Mouse (Mus musculus) bone marrow macrophage, adult 2 months (primary cell): ENCODE data around the gene Zfp661. TPM values are rescaled to one million over a fixed set of nuclear protein-coding genes. Genes with fewer than 3 reads are reported as not detected.
A peak's percentile ranks its signal among the peaks of the same experiment; 100 is the strongest.

Experiments
- H3K27ac ChIP-seq: 2 replicates; pipeline ENCODE4 v1.5.1; 2012; ENCODE audit warnings: low read depth, low read length; ENCODE audit not compliant: insufficient read depth
- H3K4me1 ChIP-seq: 2 replicates; pipeline ENCODE4 v1.6.1; 2012; ENCODE audit warnings: low read length; ENCODE audit not compliant: control insufficient read depth, insufficient read depth
- H3K4me3 ChIP-seq: 2 replicates; pipeline ENCODE4 v1.5.1; 2012; ENCODE audit warnings: mild to moderate bottlenecking, low read length, moderate library complexity; ENCODE audit not compliant: insufficient read depth
- CTCF ChIP-seq: IDR thresholded peaks from 2 replicates; pipeline ENCODE4 v1.5.1; 2012; ENCODE audit warnings: low read depth, mild to moderate bottlenecking, low read length, moderate library complexity
- POLR2A ChIP-seq: IDR thresholded peaks from 2 replicates; pipeline ENCODE4 v1.6.1; 2012; ENCODE audit warnings: mild to moderate bottlenecking, low read depth, low read length, borderline replicate concordance
- polyA plus RNA-seq: library from polyadenylated mRNA; stranded (reverse); fragments of >200 nt; gene quantifications from 2 replicates; pipeline ENCODE4 v1.2.4, GENCODE M21; 2012; ENCODE audit not compliant: missing spikeins, insufficient read depth, insufficient read length

Gene Zfp661
- polyA plus RNA-seq, 1 experiment = 6.0 TPM

DNA sequence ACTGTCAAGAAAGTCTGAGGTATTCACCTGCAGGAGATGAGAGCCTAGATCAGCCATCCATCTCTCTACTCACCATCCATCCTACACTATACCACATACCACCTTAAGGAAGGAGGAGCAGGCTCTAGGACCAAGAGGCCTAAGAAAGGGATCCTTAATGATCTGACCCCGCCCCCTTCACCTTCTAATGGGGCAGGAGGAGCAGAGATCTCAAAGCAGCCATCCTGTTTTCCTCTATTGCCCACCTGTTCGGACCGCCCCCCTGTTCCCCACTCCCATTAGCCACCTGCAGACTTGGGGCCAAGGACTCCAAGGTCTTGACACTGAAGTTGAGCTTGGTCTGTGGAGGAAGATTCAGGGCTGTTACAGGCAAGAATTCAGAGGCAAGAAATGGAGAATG lies 56.5 kb downstream of the Zfp661 start:
- no peak overlapping the region for H3K27ac ChIP-seq
- TF ChIP-seq POLR2A (no peak), CTCF (no peak)
- peaks cover 2% of the 10 kb centered on the region for H3K4me1 ChIP-seq
- no peak overlapping the region for H3K4me3 ChIP-seq

GRCm38 (mm10) chr2:127525004-127525775 lies 61.7 kb downstream of the Zfp661 start:
- Histone ChIP-seq H3K4me1 (peaks cover 28% of the 10 kb centered on the region), H3K27ac (peak overlapping the region; percentile 7; the same call in 1 of the 2 replicates), H3K4me3 (no peak overlapping the region)
- no peak for TF ChIP-seq CTCF
- TF ChIP-seq POLR2A = no peak

Other genes starting within 250 kb of the Zfp661 start
- gene Astl, start 248.5 kb downstream of the Zfp661 start, polyA plus RNA-seq = 0.59 TPM in 1 of 2 replicates, not detected in the other
- 0.13 TPM in 1 of 2 replicates, not detected in the other for gene Adra2b, start 223.9 kb downstream of the Zfp661 start, polyA plus RNA-seq
- not detected in 2 replicates for gene Gpat2, start 161.9 kb downstream of the Zfp661 start, polyA plus RNA-seq
- gene Fahd2a, start 142.5 kb downstream of the Zfp661 start, polyA plus RNA-seq = 11.9 and 16.9 TPM in 2 replicates
- gene Kcnip3, start 65.0 kb downstream of the Zfp661 start, polyA plus RNA-seq = not detected in 2 replicates
- not detected in 2 replicates for gene Prom2, start 45.6 kb downstream of the Zfp661 start, polyA plus RNA-seq
- gene Mrps5, start 128 bp upstream of the Zfp661 start, polyA plus RNA-seq = 50.9 and 51.2 TPM in 2 replicates
- gene Mal, start 69.6 kb upstream of the Zfp661 start, polyA plus RNA-seq = not detected in 2 replicates
- not detected in 2 replicates for gene Mall, start 142.8 kb upstream of the Zfp661 start, polyA plus RNA-seq
- gene Nphp1, start 201.8 kb upstream of the Zfp661 start, polyA plus RNA-seq = 7.4 and 8.4 TPM in 2 replicates
- 30.1 and 37.2 TPM in 2 replicates for gene Mtln, start 205.4 kb upstream of the Zfp661 start, polyA plus RNA-seq
- 20.5 and 23.5 TPM in 2 replicates for gene Bub1, start 244.8 kb upstream of the Zfp661 start, polyA plus RNA-seq